Mouse (Mus musculus) intestine, embryonic 15.5 days (tissue): ENCODE measurements around the gene Lrpap1. TPM values are rescaled to one million over a fixed set of nuclear protein-coding genes. Genes with fewer than 3 reads are reported as not detected.

Experiments
- ATAC-seq: fragments of 200-750 bp; cut with Nextera tagmentation; 2 replicates; pipeline ENCODE4 v1.8.0; 2017; ENCODE audit warnings: moderate TSS enrichment, moderate library complexity
- H3K27ac ChIP-seq: fragments of 300-500 bp; sonication (generic); 2 replicates; pipeline ENCODE4 v1.5.1; 2015; ENCODE audit warnings: mild to moderate bottlenecking, inconsistent platforms
- H3K27me3 ChIP-seq: fragments of 300-500 bp; sonication (generic); replicated peaks from 2 replicates; pipeline ENCODE4 v1.6.1; 2015; ENCODE audit warnings: inconsistent platforms
- H3K36me3 ChIP-seq: fragments of 300-500 bp; sonication (generic); 2 replicates; pipeline ENCODE4 v1.6.1; 2015; ENCODE audit warnings: inconsistent platforms
- H3K4me1 ChIP-seq: fragments of 300-500 bp; sonication (generic); replicated peaks from 2 replicates; pipeline ENCODE4 v1.6.1; 2015; ENCODE audit warnings: inconsistent platforms
- H3K4me2 ChIP-seq: fragments of 300-500 bp; sonication (generic); replicated peaks from 2 replicates; pipeline ENCODE4 v1.6.1; 2015; ENCODE audit warnings: mild to moderate bottlenecking, inconsistent platforms
- H3K4me3 ChIP-seq: fragments of 300-500 bp; sonication (generic); replicated peaks from 2 replicates; pipeline ENCODE4 v1.5.1; 2015; ENCODE audit warnings: inconsistent platforms
- H3K9ac ChIP-seq: fragments of 300-500 bp; sonication (generic); 2 replicates; pipeline ENCODE4 v1.6.1; 2015; ENCODE audit warnings: inconsistent platforms
- H3K9me3 ChIP-seq: fragments of 300-500 bp; sonication (generic); 2 replicates; pipeline ENCODE4 v1.6.1; 2016; ENCODE audit warnings: inconsistent platforms
- WGBS: fragments of 180-500 bp; shearing (Covaris S2); methylation state at CpG from one replicate; pipeline ENCODE4 v1.1.7; 2015; 5-methylcytosine and 5-hydroxymethylcytosine counted together
- polyA plus RNA-seq: library from polyadenylated mRNA; unstranded; fragments of >200 nt; fragmentation: Nextera tagmentation; extraction: Ambion mirVana; gene quantifications from 2 replicates; pipeline ENCODE4 v1.2.1, GENCODE M21; 2015

Gene Lrpap1
- polyA plus RNA-seq, 1 experiment from 2014 or later = 90.3 TPM

DNA sequence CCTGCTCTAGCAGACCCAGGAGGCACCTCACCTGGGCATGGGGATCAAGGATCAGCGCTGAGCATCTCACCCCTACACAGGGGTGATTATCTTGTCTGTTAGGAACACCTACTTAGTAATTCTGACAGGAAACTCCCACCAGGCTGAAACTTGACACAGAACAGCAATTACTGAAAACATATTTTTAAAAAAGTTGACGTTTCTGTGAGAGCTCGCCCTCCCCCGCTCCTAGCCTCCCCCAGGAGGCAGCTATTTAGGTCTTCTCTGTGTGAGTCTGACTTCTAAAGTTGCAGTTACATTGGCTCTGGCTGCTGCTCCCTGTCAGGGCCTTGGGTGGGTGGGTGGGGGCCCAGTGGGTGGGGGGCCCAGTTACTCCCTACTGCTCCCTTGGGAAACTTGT is 6.9 kb upstream of the Lrpap1 start:
- ATAC-seq = no peak
- no peak overlapping the region for H3K4me2 ChIP-seq
- H3K9me3 ChIP-seq = no peaks in the 10 kb centered on the region
- no peak overlapping the region for H3K27ac ChIP-seq
- H3K9ac ChIP-seq = no peak overlapping the region
- no peak overlapping the region for H3K4me3 ChIP-seq
- WGBS = 49% methylated on average over 4 of the region's 4 CpGs
- H3K36me3 ChIP-seq = no peaks in the 10 kb centered on the region
- H3K4me1 ChIP-seq = no peaks in the 10 kb centered on the region
- no peaks in the 10 kb centered on the region for H3K27me3 ChIP-seq

DNA sequence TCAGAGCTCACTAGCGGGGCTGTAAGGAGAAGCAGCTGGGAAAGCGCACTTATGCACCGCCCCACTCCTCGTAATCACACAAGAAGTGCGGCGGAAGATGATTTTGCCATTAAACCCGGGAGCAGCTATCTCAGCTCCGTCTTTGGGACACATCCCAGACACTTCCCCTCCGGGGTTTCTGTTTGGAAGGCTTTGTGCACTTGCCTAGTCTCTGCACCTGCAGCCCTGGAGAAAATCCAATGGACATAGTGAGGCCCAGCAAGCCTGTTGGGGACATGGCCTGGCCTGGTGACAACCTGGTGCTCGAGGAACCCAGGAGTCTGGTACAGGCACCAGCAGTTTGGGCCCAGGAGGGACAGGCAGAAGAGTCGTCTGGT is 344 bp upstream of the Lrpap1 start:
- H3K27ac ChIP-seq = no peak overlapping the region
- peak overlapping the region; percentile 81 for H3K4me3 ChIP-seq
- no peak; the same call in 1 of the 2 replicates for ATAC-seq
- 6% methylated on average over 11 of the region's 11 CpGs for WGBS
- H3K36me3 ChIP-seq = peaks cover 3% of the 10 kb centered on the region; the same call in 1 of the 2 replicates
- peaks cover 20% of the 10 kb centered on the region for H3K4me1 ChIP-seq
- H3K9me3 ChIP-seq = no peaks in the 10 kb centered on the region
- H3K27me3 ChIP-seq = no peaks in the 10 kb centered on the region
- peak overlapping the region; percentile 30 for H3K9ac ChIP-seq
- H3K4me2 ChIP-seq = peak overlapping the region; percentile 76

- WGBS = 55% methylated on average over 8 of the region's 8 CpGs
- no peaks in the 10 kb centered on the region for H3K9me3 ChIP-seq
- H3K4me2 ChIP-seq = peak overlapping the region; percentile 76
- H3K4me1 ChIP-seq = peaks cover 20% of the 10 kb centered on the region
- no peak overlapping the region for H3K27ac ChIP-seq
- peak overlapping the region; percentile 81 for H3K4me3 ChIP-seq
- H3K27me3 ChIP-seq = no peaks in the 10 kb centered on the region
- no peak for ATAC-seq
- no peak overlapping the region for H3K9ac ChIP-seq
- peaks cover 11% of the 10 kb centered on the region for H3K36me3 ChIP-seq
These were observed 1.2 kb downstream of the Lrpap1 start for GRCm38 (mm10) chr5:35104183-35104959.

- peak overlapping the region; percentile 76 for H3K4me2 ChIP-seq
- H3K27me3 ChIP-seq = no peaks in the 10 kb centered on the region
- H3K4me3 ChIP-seq = no peak overlapping the region
- no peaks in the 10 kb centered on the region for H3K9me3 ChIP-seq
- WGBS = 46% methylated on average over 2 of the region's 2 CpGs
- H3K27ac ChIP-seq = no peak overlapping the region
- no peak overlapping the region for H3K9ac ChIP-seq
- ATAC-seq = no peak
- peaks cover 17% of the 10 kb centered on the region for H3K36me3 ChIP-seq
- H3K4me1 ChIP-seq = peaks cover 20% of the 10 kb centered on the region
These were observed 2.0 kb downstream of the Lrpap1 start for GRCm38 (mm10) chr5:35103528-35103927.

GRCm38 (mm10) chr5:35103086-35103485 is 2.5 kb downstream of the Lrpap1 start:
- peaks cover 20% of the 10 kb centered on the region for H3K36me3 ChIP-seq
- H3K9ac ChIP-seq = no peak overlapping the region
- H3K27me3 ChIP-seq = no peaks in the 10 kb centered on the region
- no peak overlapping the region for H3K4me3 ChIP-seq
- peak overlapping the region; percentile 76; the same call in 1 of the 2 replicates for H3K4me2 ChIP-seq
- H3K4me1 ChIP-seq = peaks cover 20% of the 10 kb centered on the region
- H3K27ac ChIP-seq = no peak overlapping the region
- no peak for ATAC-seq
- WGBS = 82% methylated on average over 8 of the region's 8 CpGs
- no peaks in the 10 kb centered on the region for H3K9me3 ChIP-seq

DNA sequence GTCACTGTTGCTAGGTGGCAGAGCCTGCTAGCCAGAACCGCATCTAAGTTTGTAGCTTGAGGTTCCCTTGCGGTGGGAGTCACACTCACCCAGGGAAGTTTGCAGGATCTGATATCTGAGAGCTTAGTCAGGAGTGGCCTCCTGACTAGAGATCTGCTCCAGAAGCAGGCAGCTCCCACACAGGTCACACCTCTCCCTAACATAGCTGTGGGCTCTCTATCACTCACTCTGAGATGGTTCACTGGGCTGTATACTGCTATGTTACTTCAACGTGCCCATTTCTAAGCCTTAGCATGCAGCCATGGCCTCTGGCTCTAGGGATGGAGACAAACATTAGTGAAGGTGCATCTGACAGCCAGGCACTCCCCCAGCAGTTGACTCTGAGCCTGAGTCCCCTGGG is 13.9 kb downstream of the Lrpap1 start:
- Histone ChIP-seq H3K4me3 (no peak overlapping the region), H3K36me3 (peaks cover 16% of the 10 kb centered on the region; the same call in 1 of the 2 replicates), H3K4me2 (no peak overlapping the region), H3K9ac (no peak overlapping the region), H3K4me1 (no peaks in the 10 kb centered on the region), H3K27me3 (no peaks in the 10 kb centered on the region), H3K9me3 (no peaks in the 10 kb centered on the region), H3K27ac (no peak overlapping the region)
- WGBS = 87% methylated on average over 3 of the region's 3 CpGs
- ATAC-seq = no peak

GRCm38 (mm10) chr5:35089614-35089963 is 16.0 kb downstream of the Lrpap1 start:
- 75% methylated on average over 5 of the region's 5 CpGs for WGBS
- no peaks in the 10 kb centered on the region for H3K4me1 ChIP-seq
- no peak for ATAC-seq

GRCm38 (mm10) chr5:35088785-35089613 is 16.6 kb downstream of the Lrpap1 start:
- no peak for ATAC-seq
- WGBS = 67% methylated on average over 9 of the region's 9 CpGs
- H3K4me2 ChIP-seq = no peak overlapping the region
- no peak overlapping the region for H3K27ac ChIP-seq
- no peaks in the 10 kb centered on the region for H3K9me3 ChIP-seq
- no peaks in the 10 kb centered on the region; the same call in 1 of the 2 replicates for H3K27me3 ChIP-seq
- H3K9ac ChIP-seq = no peak overlapping the region
- H3K4me1 ChIP-seq = no peaks in the 10 kb centered on the region
- peaks cover 9% of the 10 kb centered on the region; the same call in 1 of the 2 replicates for H3K36me3 ChIP-seq
- no peak overlapping the region for H3K4me3 ChIP-seq

More at GRCm38 (mm10) chr5:35089614-35089963, 16.0 kb downstream of the Lrpap1 start:
- no peak overlapping the region for H3K4me2 ChIP-seq
- H3K9ac ChIP-seq = no peak overlapping the region
- H3K27me3 ChIP-seq = no peaks in the 10 kb centered on the region; the same call in 1 of the 2 replicates
- no peaks in the 10 kb centered on the region for H3K9me3 ChIP-seq
- peaks cover 12% of the 10 kb centered on the region; the same call in 1 of the 2 replicates for H3K36me3 ChIP-seq
- H3K4me3 ChIP-seq = no peak overlapping the region
- no peak overlapping the region for H3K27ac ChIP-seq

DNA sequence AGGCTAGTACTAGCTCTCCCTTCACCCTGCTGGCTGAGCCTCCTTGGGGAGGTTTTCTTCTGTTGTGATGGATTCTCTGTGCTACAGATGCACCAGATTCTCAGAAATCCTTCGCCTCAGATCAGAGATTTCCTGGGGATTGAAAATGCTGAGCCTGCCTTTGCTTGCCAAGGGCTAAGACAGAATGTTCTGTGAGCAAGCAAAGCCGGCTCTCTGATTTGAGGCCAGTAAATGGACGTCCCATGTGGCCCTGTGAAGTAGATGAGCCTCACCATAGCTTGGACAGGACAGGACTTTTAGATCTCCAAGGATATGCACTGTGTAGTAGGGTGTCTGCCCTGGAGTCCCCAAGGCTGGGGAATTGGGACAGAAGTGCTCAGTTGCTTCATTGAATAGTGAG is 20.7 kb downstream of the Lrpap1 start:
- Histone ChIP-seq H3K27me3 (peaks cover 4% of the 10 kb centered on the region; the same call in 1 of the 2 replicates), H3K27ac (no peak overlapping the region), H3K9me3 (no peaks in the 10 kb centered on the region), H3K36me3 (no peaks in the 10 kb centered on the region), H3K4me1 (no peaks in the 10 kb centered on the region), H3K4me2 (no peak overlapping the region), H3K9ac (no peak overlapping the region), H3K4me3 (no peak overlapping the region)
- WGBS = 74% methylated on average over 3 of the region's 3 CpGs
- no peak for ATAC-seq

DNA sequence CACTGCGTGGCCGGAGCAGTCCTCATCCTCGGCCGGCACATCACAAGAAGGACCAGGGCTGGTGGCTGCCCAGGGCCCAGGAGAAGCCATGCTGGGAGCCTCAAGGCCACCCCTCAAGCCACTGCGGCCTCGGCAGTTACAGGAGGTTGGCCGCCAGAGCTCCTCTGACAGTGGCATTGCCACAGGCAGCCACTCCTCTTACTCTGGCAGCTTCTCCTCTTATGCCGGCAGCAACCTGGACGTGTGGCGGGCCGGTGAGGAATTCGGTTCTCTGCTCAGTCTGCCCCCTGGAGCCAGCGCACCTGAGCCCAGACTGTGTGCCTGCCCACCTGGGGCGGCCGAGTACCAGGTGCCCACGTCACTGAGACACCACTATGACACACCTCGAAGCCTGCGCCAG is 26.5 kb downstream of the Lrpap1 start:
- no peak overlapping the region for H3K4me2 ChIP-seq
- H3K4me1 ChIP-seq = no peaks in the 10 kb centered on the region
- no peaks in the 10 kb centered on the region for H3K36me3 ChIP-seq
- ATAC-seq = no peak
- H3K27me3 ChIP-seq = peaks cover 8% of the 10 kb centered on the region
- 41% methylated on average over 18 of the region's 18 CpGs for WGBS
- no peak overlapping the region for H3K4me3 ChIP-seq
- H3K27ac ChIP-seq = no peak overlapping the region
- no peaks in the 10 kb centered on the region for H3K9me3 ChIP-seq
- H3K9ac ChIP-seq = no peak overlapping the region

- H3K4me2 ChIP-seq = no peak overlapping the region
- H3K36me3 ChIP-seq = no peaks in the 10 kb centered on the region
- no peak overlapping the region for H3K4me3 ChIP-seq
- WGBS = 78% methylated on average over 1 of the region's 1 CpGs
- peaks cover 8% of the 10 kb centered on the region for H3K27me3 ChIP-seq
- no peak overlapping the region for H3K9ac ChIP-seq
- H3K4me1 ChIP-seq = no peaks in the 10 kb centered on the region
- H3K27ac ChIP-seq = no peak overlapping the region
- ATAC-seq = no peak
- H3K9me3 ChIP-seq = no peaks in the 10 kb centered on the region
These were observed 29.2 kb downstream of the Lrpap1 start for GRCm38 (mm10) chr5:35076369-35076768.

DNA sequence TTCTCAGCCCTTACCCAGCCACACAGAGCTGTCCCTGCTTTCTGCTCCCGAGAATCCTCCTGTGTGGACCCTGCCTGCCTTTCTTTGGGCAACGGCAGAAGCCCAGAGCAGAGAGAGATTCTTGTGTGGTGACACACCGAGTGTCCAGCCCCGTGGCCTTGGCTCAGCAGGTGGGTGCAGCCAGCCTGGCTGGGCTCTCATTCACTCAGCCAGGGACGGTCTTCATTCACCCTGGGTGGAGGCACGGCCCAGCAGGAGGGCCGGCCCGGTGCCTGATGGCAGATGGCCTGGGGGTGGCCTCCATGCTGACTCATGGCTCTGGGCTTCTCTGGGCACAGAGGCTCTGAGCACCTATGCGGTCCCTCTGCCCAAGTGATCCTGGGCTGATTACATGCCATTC is 31.6 kb downstream of the Lrpap1 start:
- no peak overlapping the region for H3K4me2 ChIP-seq
- no peak overlapping the region for H3K27ac ChIP-seq
- no peak for ATAC-seq
- no peaks in the 10 kb centered on the region for H3K27me3 ChIP-seq
- H3K9ac ChIP-seq = no peak overlapping the region
- no peak overlapping the region for H3K4me3 ChIP-seq
- H3K4me1 ChIP-seq = no peaks in the 10 kb centered on the region
- no peaks in the 10 kb centered on the region for H3K36me3 ChIP-seq
- WGBS = 70% methylated on average over 9 of the region's 9 CpGs
- no peaks in the 10 kb centered on the region for H3K9me3 ChIP-seq
